In the genomic region with DNA sequence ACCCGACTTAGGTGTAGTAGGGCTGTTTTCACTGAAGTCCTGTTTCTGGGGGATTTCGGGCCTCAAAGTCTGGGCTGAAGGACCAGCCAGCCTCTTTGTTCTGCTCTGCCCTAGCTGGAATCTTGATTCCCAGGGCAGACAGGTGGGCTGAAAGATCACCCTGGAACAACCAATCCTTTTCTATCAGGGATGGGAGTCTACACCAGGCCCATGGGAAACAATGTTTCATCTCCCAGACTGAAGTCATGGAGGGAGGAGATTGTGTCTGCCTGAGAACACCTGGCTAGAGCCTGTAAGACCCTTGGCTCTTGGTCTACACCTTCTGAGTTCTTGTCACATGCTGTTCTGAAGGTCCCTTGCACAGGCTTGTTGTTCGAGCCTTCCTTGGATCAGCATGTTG, we compare ENCODE assay signal across 31 mouse cellular contexts. TPM values are rescaled to one million over a fixed set of nuclear protein-coding genes. Genes with fewer than 3 reads are reported as not detected.
"Had no signal": no experiment of that assay in that cellular context is flagged by ENCODE, and none has a peak within 500 bp of the region (broad histone marks: within the 10 kb centered on the region; RNA-seq: fewer than 3 reads in every experiment).

No protein-coding gene starts in this region.

- H3K27ac ChIP-seq: heart, embryonic 10.5 days; hindbrain, embryonic 12.5 days; hindbrain, embryonic 15.5 days; hindbrain, postnatal 0 days; kidney, embryonic 15.5 days; kidney, postnatal 0 days; limb, embryonic 13.5 days; limb, embryonic 15.5 days; liver, embryonic 12.5 days; liver, embryonic 14.5 days had no signal

- H3K27me3 ChIP-seq: hindbrain, embryonic 15.5 days had no signal

- DNase-seq: gastrocnemius, postnatal 14 days; heart, adult 18-20 months; heart, postnatal 10 days; kidney, adult 11 months; kidney, adult 2 months; kidney, adult 9 months; kidney, postnatal 14 days; kidney, postnatal 36 days; layer of hippocampus, adult 9-11 months; layer of hippocampus, postnatal 36 days; left cerebral cortex, postnatal 4 days had no signal

- H3K4me3 ChIP-seq: heart, embryonic 10.5 days; heart, embryonic 12.5 days; hindbrain, embryonic 12.5 days; hindbrain, embryonic 15.5 days; kidney, embryonic 15.5 days; limb, embryonic 13.5 days; limb, embryonic 15.5 days; liver, embryonic 12.5 days had no signal

RNA-seq across cellular contexts. Expression of gene Mmel1, which starts 10.8 kb away (rescaled TPM):
- total RNA-seq: gastrocnemius, adult 18-20 months; gastrocnemius, adult 8-10 months; hematopoietic stem cell, adult 5-6 weeks; liver, adult 2 months had no signal
- polyA plus RNA-seq: intestine, embryonic 14.5 days; kidney, postnatal 0 days; large intestine, adult 2 months; limb, embryonic 11.5 days had no signal

RNA-seq across cellular contexts. Expression of gene Ttc34, which starts 21.3 kb away (rescaled TPM):
- total RNA-seq: gastrocnemius, adult 8-10 months; gastrocnemius, postnatal 14 days; gastrocnemius, postnatal 36 days; hematopoietic stem cell, adult 5-6 weeks; liver, adult 2 months had no signal
- polyA plus RNA-seq: kidney, adult 2 months; liver, embryonic 12.5 days; liver, embryonic 14.5 days; liver, embryonic 16.5 days had no signal
